Mouse (Mus musculus) neutrophil, adult 83 days (primary cell): Measurements from ENCODE around the gene Pus7. TPM values are rescaled to one million over a fixed set of nuclear protein-coding genes. Genes with fewer than 3 reads are reported as not detected.

ENCODE experiments used
- total RNA-seq, 2 experiments: library from RNA; stranded (reverse); gene quantifications; one replicate each; pipeline ENCODE4 v1.2.4; 2023

Gene Pus7
- 1 to 10 TPM; 4.5 to 7.9 TPM for total RNA-seq

DNA sequence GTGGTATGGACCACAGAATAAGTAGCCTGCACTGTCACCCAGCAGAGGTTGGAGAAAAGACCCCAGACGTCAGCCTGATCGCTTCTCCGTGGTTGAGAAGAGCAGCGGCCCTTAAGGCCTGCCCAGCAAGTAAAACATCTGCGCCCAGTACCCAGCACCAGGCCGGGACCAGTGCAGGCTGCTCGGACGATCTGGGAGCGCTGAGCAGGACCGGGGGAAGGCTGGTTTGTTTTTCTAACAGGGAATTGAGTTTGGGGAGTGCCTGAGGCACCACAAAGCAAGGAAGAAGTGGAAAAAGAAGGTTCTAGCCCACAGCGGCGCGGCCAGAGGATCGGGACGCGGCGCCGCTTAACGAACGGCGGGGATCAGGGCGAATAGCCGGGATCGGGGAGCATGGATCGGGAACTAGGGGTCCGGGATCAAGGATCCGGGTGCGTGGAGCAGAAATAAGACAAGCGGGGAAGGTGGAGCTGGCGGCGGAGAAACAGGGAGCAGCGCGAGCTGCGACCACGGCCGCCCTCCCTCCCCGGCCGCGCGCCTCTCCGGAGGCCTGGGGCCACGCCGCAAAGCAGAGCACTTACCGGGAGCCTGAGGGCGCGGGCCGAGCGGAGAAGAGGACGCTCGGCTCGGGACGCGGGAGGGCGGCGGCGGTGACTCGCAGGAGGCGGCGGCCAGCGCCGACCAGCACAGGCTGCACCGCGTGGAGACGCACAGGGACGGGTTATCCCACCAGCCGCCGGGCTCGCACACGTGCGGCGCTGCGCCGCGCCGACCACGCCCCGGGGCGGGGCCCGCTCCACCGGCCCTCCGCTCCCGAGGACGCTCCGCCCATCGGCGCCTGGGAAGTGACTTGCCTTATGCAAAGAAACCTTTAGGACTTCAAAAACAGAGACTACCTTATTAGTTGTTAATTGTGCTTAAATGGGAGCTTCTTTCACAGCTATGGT lies at the start of gene Pus7:
Gene Pus7 (minus strand): TSS at position 781 of the 947 bp plus-strand sequence.

DNA sequence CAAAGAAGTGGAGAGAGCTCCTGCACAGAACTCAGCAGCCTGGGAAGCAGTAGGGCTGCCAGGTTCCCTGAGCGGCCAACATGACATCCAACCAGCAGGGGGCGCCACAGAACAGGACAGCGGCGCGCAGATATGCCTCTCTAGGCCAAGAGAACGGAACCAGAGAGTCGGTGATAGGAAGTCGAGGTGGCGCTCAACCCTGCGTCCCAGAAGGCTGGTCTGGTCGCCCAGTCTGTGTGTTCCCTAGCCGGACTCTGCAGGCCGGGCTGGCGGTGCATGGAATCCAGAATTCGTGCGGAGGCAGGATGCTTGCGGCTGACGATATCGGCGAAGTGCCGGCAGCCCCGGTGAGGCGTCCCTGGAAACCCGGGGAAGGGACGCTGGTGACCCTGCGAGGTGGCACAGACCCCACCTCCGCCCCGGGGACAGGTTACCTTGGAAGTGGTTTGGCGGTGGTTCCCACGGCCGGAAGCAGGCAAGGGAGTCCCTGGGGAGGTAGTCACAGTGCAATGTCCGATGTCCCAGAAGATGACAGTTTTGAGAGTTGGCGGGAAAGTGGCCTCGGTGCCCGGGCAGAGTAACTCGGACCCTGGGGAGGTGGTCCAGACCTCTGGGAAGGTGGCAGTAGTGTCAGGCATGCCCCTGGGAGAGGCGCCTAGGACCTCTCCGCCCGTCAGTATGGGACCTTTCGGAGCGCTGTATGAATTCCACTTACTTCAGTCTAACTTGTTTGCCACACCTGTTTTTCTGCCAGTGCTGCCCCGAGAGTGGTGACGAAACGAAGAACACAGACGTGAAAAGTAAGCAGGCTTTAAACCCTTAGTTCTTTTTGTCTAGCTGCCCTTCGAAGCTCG lies 4.3 kb upstream of the Pus7 start, which contains the start of gene Rint1:
Gene Rint1 (plus strand): TSS at position 176 of the 854 bp plus-strand sequence.

Other genes with a start within 250 kb of the Pus7 start
- gene Srpk2, start 99.1 kb downstream of the Pus7 start, total RNA-seq: 100 to 1,000 TPM; 124 to 128 TPM
- 10 to 100 TPM; 11.9 to 15.1 TPM for gene Rint1, start 4.0 kb upstream of the Pus7 start, total RNA-seq
- gene Tomm7, start 60.5 kb upstream of the Pus7 start, total RNA-seq: 10 to 100 TPM; 41.4 to 44.9 TPM
- gene Fam126a, start 247.0 kb upstream of the Pus7 start, total RNA-seq: 10 to 100 TPM; 22.3 to 22.8 TPM